Mouse (Mus musculus) megakaryocyte, embryonic 14.5 days (primary cell): Measurements from ENCODE around the gene Ralb. TPM values are rescaled to one million over a fixed set of nuclear protein-coding genes. Genes with fewer than 3 reads are reported as not detected.

ENCODE experiments used
- H3K27me3 ChIP-seq: replicated peaks from 2 replicates; pipeline ENCODE3; 2012; ENCODE audit warnings: inconsistent platforms
- H3K36me3 ChIP-seq: replicated peaks from 2 replicates; pipeline ENCODE3; 2012; ENCODE audit warnings: low read length, inconsistent platforms, mixed read lengths
- H3K4me1 ChIP-seq: 2 replicates; pipeline ENCODE4 v1.6.1; 2012; ENCODE audit warnings: inconsistent platforms
- H3K4me3 ChIP-seq: replicated peaks from 2 replicates; pipeline ENCODE3; 2012; ENCODE audit warnings: moderate library complexity, mild to moderate bottlenecking, inconsistent platforms
- H3K9me3 ChIP-seq: 2 replicates; pipeline ENCODE4 v1.6.1; 2012; ENCODE audit warnings: inconsistent platforms
- FLI1 ChIP-seq: IDR thresholded peaks from 2 replicates; pipeline ENCODE4 v1.6.1; 2012; ENCODE audit warnings: low read length, inconsistent platforms, mixed read lengths
- GATA1 ChIP-seq: IDR thresholded peaks from 3 replicates; pipeline ENCODE4 v1.6.1; 2012; ENCODE audit warnings: mixed read lengths, low read length, inconsistent platforms, borderline replicate concordance
- polyA plus RNA-seq: library from polyadenylated mRNA; stranded (reverse); fragments of >175 nt; gene quantifications from 2 replicates; pipeline ENCODE4 v1.2.3, GENCODE M21; 2012; ENCODE audit warnings: low replicate concordance; ENCODE audit not compliant: insufficient read depth

The Ralb gene
- polyA plus RNA-seq, 1 experiment, result 45.9 TPM

DNA sequence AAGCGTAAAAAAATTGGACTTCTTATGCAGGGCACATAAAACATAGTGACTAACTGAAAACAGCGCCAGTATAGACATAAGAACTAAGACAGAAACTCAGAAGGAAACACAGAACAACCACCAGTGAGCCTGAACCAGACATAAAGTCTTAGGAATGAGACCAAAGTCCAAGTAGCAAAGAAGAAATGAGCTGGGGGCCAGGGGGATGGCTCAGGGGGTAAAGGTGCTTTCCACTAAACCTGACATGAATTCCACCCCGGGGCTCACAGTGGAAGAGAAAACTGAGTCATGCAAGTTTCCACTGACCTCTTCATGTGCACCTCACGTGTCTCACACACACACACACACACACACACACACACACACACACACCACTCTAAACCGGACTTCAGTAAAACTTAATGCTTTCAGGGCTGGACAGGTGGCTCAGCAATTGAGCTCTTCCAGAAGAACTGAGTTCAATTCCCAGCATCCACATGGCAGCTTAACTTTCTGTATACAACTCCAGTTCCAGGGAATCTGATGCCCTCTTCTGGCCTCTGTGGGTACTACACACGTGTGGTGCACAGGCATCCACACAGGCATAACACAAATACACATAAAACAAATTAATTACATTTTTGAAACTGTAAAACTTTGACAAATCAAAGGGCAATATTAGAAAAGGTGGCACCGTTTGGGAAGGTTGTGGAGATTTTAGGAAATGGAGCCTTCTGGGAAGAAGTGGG lies 23.2 kb downstream of the Ralb start:
- Histone ChIP-seq H3K4me3 (no peak overlapping the region), H3K4me1 (peaks cover 55% of the 10 kb centered on the region), H3K36me3 (peaks cover 91% of the 10 kb centered on the region), H3K27me3 (no peaks in the 10 kb centered on the region), H3K9me3 (peaks cover 13% of the 10 kb centered on the region)
- TF ChIP-seq FLI1 (no peak), GATA1 (no peak)

- Histone ChIP-seq H3K9me3 (peaks cover 13% of the 10 kb centered on the region), H3K36me3 (peaks cover 92% of the 10 kb centered on the region), H3K4me1 (peaks cover 53% of the 10 kb centered on the region), H3K4me3 (no peak overlapping the region), H3K27me3 (no peaks in the 10 kb centered on the region)
- no peak for TF ChIP-seq FLI1
- TF ChIP-seq GATA1, result no peak
Measured at GRCm38 (mm10) chr1:119480678-119481077, 23.9 kb downstream of the Ralb start.

DNA sequence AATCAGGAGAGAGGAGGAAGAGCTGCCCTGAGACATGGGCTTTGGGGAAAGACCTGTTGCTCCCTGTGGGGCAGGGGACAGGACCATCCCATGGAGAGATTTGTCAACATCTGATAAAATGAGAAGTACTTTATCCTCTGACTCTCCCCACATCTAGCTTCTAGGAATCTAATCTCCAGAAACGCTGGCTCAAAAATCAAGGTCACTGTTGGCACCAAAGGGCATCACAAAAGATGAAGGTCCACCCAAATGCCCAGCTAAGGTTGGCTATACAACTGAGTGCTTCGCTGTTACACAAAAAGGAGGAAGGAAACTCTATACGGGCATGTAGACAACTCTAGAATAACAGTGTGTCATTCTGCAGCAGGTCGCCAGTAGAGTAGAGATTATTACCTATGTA lies 25.0 kb downstream of the Ralb start:
- H3K4me3 ChIP-seq, result no peak overlapping the region
- no peaks in the 10 kb centered on the region for H3K27me3 ChIP-seq
- peaks cover 13% of the 10 kb centered on the region for H3K9me3 ChIP-seq
- H3K4me1 ChIP-seq, result peaks cover 50% of the 10 kb centered on the region
- TF ChIP-seq FLI1, result no peak
- no peak for TF ChIP-seq GATA1
- peaks cover 97% of the 10 kb centered on the region for H3K36me3 ChIP-seq

DNA sequence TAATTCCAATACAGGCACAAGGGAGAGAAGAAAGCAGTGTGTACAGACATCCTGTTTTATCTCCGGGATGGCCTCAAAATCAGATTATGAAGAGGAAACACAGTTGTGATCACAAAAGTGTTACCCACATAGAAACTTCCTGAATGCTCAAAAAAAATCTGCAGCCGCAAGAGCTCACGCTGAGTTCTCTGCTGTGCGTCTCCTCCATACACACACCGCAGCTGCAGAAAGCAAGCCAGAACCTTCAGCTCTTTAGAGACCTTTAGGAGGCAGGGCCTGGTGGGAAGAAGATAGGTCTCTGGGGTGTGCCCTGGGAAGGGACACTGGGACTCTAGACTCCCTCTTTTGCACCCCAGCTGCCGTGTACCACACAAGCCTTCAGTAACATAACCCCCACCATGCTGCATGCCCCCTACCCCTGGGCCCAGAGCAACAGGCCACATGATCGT lies 27.7 kb downstream of the Ralb start:
- Histone ChIP-seq H3K27me3 (no peaks in the 10 kb centered on the region), H3K4me1 (peaks cover 41% of the 10 kb centered on the region), H3K4me3 (peak overlapping the region; percentile 24), H3K9me3 (peaks cover 5% of the 10 kb centered on the region), H3K36me3 (peaks cover 100% of the 10 kb centered on the region)
- no peak for TF ChIP-seq FLI1
- TF ChIP-seq GATA1, result no peak

DNA sequence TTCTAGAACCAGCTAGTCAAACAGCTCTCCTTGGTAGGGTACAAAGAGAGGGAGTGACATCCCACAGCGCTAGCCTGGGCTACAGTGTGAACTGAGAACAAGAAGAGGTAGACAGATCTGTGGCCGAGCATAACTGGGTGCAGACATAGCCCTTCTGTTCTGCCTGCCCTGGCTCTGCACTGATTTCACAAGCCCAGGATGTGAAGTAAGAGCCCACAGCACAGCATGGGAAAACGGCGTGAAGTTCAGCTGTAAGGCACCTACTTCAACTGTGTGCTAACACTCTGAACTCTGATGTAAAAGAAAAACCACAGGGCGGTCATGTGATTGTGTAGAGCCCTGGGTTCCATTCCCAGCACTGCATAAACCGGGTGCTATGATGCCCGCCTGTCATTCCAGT lies 29.9 kb downstream of the Ralb start:
- H3K36me3 ChIP-seq, result peaks cover 100% of the 10 kb centered on the region
- no peaks in the 10 kb centered on the region for H3K9me3 ChIP-seq
- H3K27me3 ChIP-seq, result no peaks in the 10 kb centered on the region
- peaks cover 35% of the 10 kb centered on the region for H3K4me1 ChIP-seq
- TF ChIP-seq GATA1 (no peak), FLI1 (no peak)
- no peak overlapping the region for H3K4me3 ChIP-seq

DNA sequence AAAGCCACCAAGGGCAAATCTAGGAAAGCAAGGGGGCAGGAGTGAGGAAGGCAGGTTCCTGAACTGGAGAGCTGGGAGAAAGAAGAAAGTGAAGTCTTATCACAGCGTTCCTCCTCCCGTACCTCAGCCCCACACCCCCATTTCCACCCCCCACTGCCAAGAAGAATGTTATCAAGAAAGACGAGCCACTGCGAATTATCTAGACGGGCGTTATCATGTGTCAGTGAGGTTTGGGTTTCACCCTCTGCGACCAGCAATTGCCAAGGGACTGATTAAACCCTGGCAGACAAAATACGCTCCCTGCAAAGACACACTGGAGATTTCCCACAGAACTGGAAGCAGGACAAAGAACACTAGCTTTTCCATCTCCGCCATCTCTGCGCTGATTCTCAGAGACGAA lies 31.9 kb downstream of the Ralb start:
- Histone ChIP-seq H3K27me3 (no peaks in the 10 kb centered on the region), H3K9me3 (no peaks in the 10 kb centered on the region), H3K4me1 (peaks cover 17% of the 10 kb centered on the region), H3K36me3 (peaks cover 98% of the 10 kb centered on the region), H3K4me3 (no peak overlapping the region)
- TF ChIP-seq GATA1, result no peak
- no peak for TF ChIP-seq FLI1

- peaks cover 90% of the 10 kb centered on the region for H3K36me3 ChIP-seq
- H3K4me3 ChIP-seq, result no peak overlapping the region
- TF ChIP-seq FLI1 (no peak), GATA1 (no peak)
- H3K4me1 ChIP-seq, result peaks cover 10% of the 10 kb centered on the region
- no peaks in the 10 kb centered on the region for H3K27me3 ChIP-seq
- H3K9me3 ChIP-seq, result no peaks in the 10 kb centered on the region
Measured at GRCm38 (mm10) chr1:119471793-119472396, 32.7 kb downstream of the Ralb start.

- peaks cover 6% of the 10 kb centered on the region for H3K36me3 ChIP-seq
- no peak overlapping the region for H3K4me3 ChIP-seq
- H3K9me3 ChIP-seq, result no peaks in the 10 kb centered on the region
- H3K27me3 ChIP-seq, result peaks cover 34% of the 10 kb centered on the region
- peaks cover 2% of the 10 kb centered on the region; the same call in 1 of the 2 replicates for H3K4me1 ChIP-seq
- no peak for TF ChIP-seq FLI1
- no peak for TF ChIP-seq GATA1
Measured at GRCm38 (mm10) chr1:119463386-119463785, 41.2 kb downstream of the Ralb start.

GRCm38 (mm10) chr1:119460062-119460461 lies 44.5 kb downstream of the Ralb start:
- H3K4me1 ChIP-seq, result peaks cover 27% of the 10 kb centered on the region
- H3K9me3 ChIP-seq, result no peaks in the 10 kb centered on the region
- TF ChIP-seq GATA1 (no peak), FLI1 (no peak)
- H3K4me3 ChIP-seq, result no peak overlapping the region
- H3K36me3 ChIP-seq, result no peaks in the 10 kb centered on the region
- H3K27me3 ChIP-seq, result peaks cover 51% of the 10 kb centered on the region

GRCm38 (mm10) chr1:119457993-119458605 lies 46.5 kb downstream of the Ralb start:
- H3K9me3 ChIP-seq, result no peaks in the 10 kb centered on the region
- no peak for TF ChIP-seq FLI1
- peaks cover 63% of the 10 kb centered on the region for H3K27me3 ChIP-seq
- no peak overlapping the region for H3K4me3 ChIP-seq
- H3K36me3 ChIP-seq, result no peaks in the 10 kb centered on the region
- peaks cover 27% of the 10 kb centered on the region for H3K4me1 ChIP-seq
